Mouse (Mus musculus) heart, embryonic 10.5 days (tissue): ENCODE measurements around the gene Vkorc1. TPM values are rescaled to one million over a fixed set of nuclear protein-coding genes. Genes with fewer than 3 reads are reported as not detected.
"Not testable (repeated sequence)": the region's sequence is repeated elsewhere in the genome, so short reads cannot be mapped to it uniquely, and the experiment has no call there.

Source experiments
- DNase-seq: peaks from one replicate; pipeline ENCODE4 v3.0.0-alpha.2; 2017; ENCODE audit warnings: low spot score
- H3K27ac ChIP-seq: fragments of 300-500 bp; sonication (generic); 2 replicates; pipeline ENCODE4 v1.5.1; 2016; ENCODE audit warnings: mild to moderate bottlenecking
- H3K27me3 ChIP-seq: fragments of 300-500 bp; sonication (generic); 2 replicates; pipeline ENCODE4 v1.6.1; 2016; ENCODE audit warnings: mild to moderate bottlenecking; ENCODE audit not compliant: poor library complexity, insufficient read depth, severe bottlenecking
- H3K36me3 ChIP-seq: fragments of 300-500 bp; sonication (generic); 2 replicates; pipeline ENCODE4 v1.6.1; 2016; ENCODE audit warnings: mild to moderate bottlenecking, moderate library complexity
- H3K4me1 ChIP-seq: fragments of 300-500 bp; sonication (generic); 2 replicates; pipeline ENCODE4 v1.6.1; 2016; ENCODE audit warnings: mild to moderate bottlenecking
- H3K4me3 ChIP-seq: fragments of 300-500 bp; sonication (generic); 2 replicates; pipeline ENCODE4 v1.5.1; 2016; ENCODE audit warnings: mild to moderate bottlenecking, moderate library complexity
- H3K9me3 ChIP-seq: fragments of 300-500 bp; sonication (generic); 2 replicates; pipeline ENCODE4 v1.6.1; 2016; ENCODE audit warnings: mild to moderate bottlenecking, moderate library complexity
- WGBS: fragments of 180-500 bp; shearing (Covaris S2); methylation state at CpG from one replicate; pipeline ENCODE4 v1.1.7; 2016; 5-methylcytosine and 5-hydroxymethylcytosine counted together
- polyA plus RNA-seq: library from polyadenylated mRNA; unstranded; fragments of >200 nt; fragmentation: Nextera tagmentation; extraction: Ambion mirVana; gene quantifications from 2 replicates; pipeline ENCODE4 v1.2.1, GENCODE M21; 2016

The Vkorc1 gene
- polyA plus RNA-seq, result 81.7 and 89.4 TPM in 2 replicates

DNA sequence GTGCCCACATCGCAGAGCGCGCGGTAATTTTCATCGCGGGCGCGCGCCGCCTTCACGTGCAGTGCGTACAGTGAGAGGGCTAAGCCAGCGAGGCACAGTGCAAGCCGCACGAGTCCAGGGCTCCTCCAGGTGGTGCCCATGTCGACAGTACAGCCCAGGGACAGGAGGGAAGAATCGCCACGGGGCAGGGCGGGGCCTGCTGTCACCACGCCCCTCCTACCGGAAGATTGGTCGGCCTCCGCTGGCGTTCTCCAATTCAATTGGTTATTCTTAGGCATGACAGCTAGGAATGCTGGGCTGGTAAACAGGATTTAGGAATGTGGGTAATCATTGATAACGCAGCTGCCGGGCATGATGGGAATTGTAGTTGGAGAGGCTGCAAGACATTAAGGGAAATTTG, at the start of gene Vkorc1, which contains the start of gene Gm21974:
Gene Vkorc1, minus strand, starts transcription at position 176 of the 400 bp plus-strand sequence.
Gene Gm21974, minus strand, starts transcription at position 13 of the 400 bp plus-strand sequence.
- Histone ChIP-seq H3K4me3 (peak within 1 kb of the TSS; percentile 72), H3K4me1 (peaks cover 13% of the 10 kb centered on the region), H3K27ac (peak within 1 kb of the TSS; percentile 86), H3K27me3 (no peaks in the 10 kb centered on the region), H3K36me3 (peaks cover 17% of the 10 kb centered on the region), H3K9me3 (no peaks in the 10 kb centered on the region)
- DNase-seq, result peak; percentile 99
- WGBS, result under 1% methylated on average over 26 of the region's 26 CpGs

DNA sequence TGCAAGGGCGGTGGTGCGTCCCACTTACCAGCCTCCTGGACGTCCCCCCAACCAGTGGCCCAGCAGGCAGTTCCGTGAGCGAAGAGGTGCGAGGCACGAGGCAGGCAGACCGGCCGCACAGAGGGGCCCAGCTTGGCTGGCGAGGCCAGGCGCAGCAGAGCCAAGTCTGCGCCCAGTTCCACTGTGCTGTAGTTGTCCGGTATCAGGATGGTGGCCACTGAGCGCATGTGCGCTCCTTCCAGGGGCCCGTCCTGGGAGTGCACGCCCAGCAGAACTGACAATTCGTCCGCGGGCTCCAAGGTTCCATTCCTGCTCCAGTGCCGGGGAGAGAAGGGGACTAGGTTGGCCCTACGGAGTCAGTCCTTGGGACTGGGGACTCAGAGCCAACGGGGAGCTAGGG, 49.2 kb upstream of the Vkorc1 start:
- peaks cover 8% of the 10 kb centered on the region; the same call in 1 of the 2 replicates for H3K4me1 ChIP-seq
- 0 out of 2 replicates have a peak overlapping the region, but pooled peaks have one; percentile 23 for H3K27ac ChIP-seq
- peak overlapping the region; percentile 42 for H3K4me3 ChIP-seq
- DNase-seq, result peak; percentile 73
- no peaks in the 10 kb centered on the region for H3K36me3 ChIP-seq
- H3K9me3 ChIP-seq, result no peaks in the 10 kb centered on the region
- 7% methylated on average over 23 of the region's 23 CpGs for WGBS
- H3K27me3 ChIP-seq, result peaks cover 41% of the 10 kb centered on the region

- H3K4me3 ChIP-seq, H3K36me3 ChIP-seq, H3K27ac ChIP-seq, H3K9me3 ChIP-seq, DNase-seq, H3K4me1 ChIP-seq: not testable (repeated sequence)
- 57% methylated on average over 2 of the region's 2 CpGs for WGBS
- peaks cover 41% of the 10 kb centered on the region for H3K27me3 ChIP-seq
Measured at GRCm38 (mm10) chr7:127942097-127942496, 46.7 kb upstream of the Vkorc1 start.

DNA sequence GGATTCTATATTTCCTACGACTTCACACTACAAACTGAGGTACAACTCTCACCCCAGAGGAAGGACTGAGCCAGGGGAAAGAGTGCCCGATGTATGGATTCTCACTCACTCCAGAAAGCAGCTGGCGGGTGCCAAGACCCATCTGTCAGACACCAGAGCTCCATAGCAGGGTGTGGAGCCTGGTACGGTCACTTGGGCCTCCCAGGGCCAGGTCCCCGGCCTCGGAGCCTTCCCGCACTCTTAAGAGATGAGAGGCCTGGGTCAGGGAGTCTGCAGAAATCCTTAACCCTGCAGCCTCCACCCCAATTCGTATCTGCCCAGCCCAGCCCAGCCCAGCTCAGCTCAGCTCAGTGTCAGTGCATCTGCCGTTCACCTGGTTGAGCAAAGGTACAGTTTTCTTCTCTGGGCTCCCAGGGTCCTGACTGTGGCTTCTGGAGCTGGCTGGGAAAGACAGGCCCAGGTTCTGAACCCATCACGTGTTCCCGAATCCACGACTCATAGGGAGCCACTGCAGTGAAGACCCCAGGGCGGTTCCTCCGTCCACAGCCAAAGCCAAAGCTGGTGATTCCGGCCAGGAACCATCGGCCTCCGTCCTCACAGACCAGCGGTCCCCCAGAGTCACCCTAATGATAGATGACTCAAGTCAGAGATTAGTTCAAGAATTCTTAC, 40.9 kb upstream of the Vkorc1 start:
- Histone ChIP-seq H3K4me3 (peak overlapping the region; percentile 88), H3K36me3 (0 out of 2 replicates have a peak, but pooled peaks cover 4% of the 10 kb centered on the region), H3K27ac (0 out of 2 replicates have a peak overlapping the region, but pooled peaks have one; percentile 92), H3K27me3 (peaks cover 6% of the 10 kb centered on the region; the same call in 1 of the 2 replicates), H3K4me1 (peaks cover 44% of the 10 kb centered on the region), H3K9me3 (no peaks in the 10 kb centered on the region)
- DNase-seq, result no peak
- 56% methylated on average over 18 of the region's 18 CpGs for WGBS

GRCm38 (mm10) chr7:127935748-127936159, 40.3 kb upstream of the Vkorc1 start:
- H3K27ac ChIP-seq, result peak overlapping the region; percentile 92
- H3K4me1 ChIP-seq, result peaks cover 47% of the 10 kb centered on the region
- DNase-seq, result no peak
- H3K4me3 ChIP-seq, result peak overlapping the region; percentile 88
- peaks cover 6% of the 10 kb centered on the region; the same call in 1 of the 2 replicates for H3K27me3 ChIP-seq
- H3K36me3 ChIP-seq, result 0 out of 2 replicates have a peak, but pooled peaks cover 4% of the 10 kb centered on the region
- no peaks in the 10 kb centered on the region for H3K9me3 ChIP-seq
- WGBS, result under 1% methylated on average over 38 of the region's 38 CpGs

- DNase-seq, result peak; percentile 98
- Histone ChIP-seq H3K4me1 (peaks cover 48% of the 10 kb centered on the region), H3K27me3 (peaks cover 12% of the 10 kb centered on the region), H3K36me3 (0 out of 2 replicates have a peak, but pooled peaks cover 4% of the 10 kb centered on the region), H3K27ac (peak overlapping the region; percentile 92), H3K9me3 (no peaks in the 10 kb centered on the region), H3K4me3 (peak overlapping the region; percentile 88)
- 7% methylated on average over 32 of the region's 32 CpGs for WGBS
Measured at GRCm38 (mm10) chr7:127935028-127935722, 39.8 kb upstream of the Vkorc1 start.

DNA sequence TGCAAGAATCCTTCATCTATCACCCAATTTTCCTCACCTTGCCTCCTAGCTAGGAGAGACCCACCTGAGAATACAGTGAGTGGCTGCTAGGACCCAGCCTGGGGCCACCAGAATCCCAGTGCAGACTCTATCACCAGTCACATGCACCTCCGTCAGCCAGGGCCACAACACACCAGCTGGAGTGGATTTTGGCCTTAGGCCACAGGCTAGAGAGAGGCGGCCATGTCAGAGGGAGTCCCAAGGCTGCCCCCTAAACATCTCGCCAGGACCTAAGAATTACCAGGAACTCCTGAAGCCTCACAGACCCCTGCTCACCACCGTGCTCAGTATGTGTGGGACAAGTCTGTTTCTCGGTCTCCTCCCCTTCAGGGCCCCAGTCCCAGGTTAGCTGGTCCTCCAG, 38.7 kb upstream of the Vkorc1 start:
- WGBS, result 86% methylated on average over 5 of the region's 5 CpGs
- peaks cover 59% of the 10 kb centered on the region for H3K4me1 ChIP-seq
- H3K9me3 ChIP-seq, result no peaks in the 10 kb centered on the region
- no peak overlapping the region for H3K4me3 ChIP-seq
- no peak overlapping the region for H3K27ac ChIP-seq
- DNase-seq, result no peak
- 0 out of 2 replicates have a peak, but pooled peaks cover 4% of the 10 kb centered on the region for H3K36me3 ChIP-seq
- H3K27me3 ChIP-seq, result peaks cover 23% of the 10 kb centered on the region

DNA sequence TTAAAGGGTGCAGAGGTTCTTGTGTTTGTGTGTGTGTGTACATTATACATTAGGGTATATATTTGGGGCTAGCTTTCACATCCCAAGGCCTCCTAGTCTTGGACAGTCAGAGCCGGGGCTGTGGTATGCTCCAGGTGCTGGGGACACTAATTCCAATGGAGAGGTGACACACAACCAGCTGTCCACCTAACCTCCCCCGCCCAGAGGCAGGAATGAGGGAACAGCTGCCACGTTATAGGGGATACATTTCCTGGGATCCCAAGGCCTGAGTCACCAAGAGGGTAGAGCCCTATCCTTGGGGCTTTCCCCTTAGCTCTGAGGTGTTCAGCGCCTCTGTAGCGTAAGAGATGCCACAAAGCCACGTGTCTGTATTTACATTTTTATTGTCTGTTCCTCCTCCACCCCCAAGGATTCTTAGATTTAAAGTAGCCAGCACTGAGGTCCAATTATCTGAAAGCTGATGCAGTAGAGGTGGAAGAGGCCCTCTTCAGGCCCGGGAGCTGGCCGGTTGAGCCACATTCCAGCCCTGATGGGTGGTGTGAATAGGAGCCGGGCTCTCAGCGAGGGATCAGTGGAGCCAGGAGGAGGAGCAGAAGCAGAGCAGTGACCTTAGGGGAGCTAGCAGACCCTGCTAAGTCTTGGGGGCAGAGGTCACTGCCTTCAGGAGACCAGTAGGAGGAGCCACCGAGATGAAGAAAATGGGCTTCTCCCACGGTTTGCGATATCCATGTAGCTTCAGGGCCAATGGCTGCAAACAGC, 37.0 kb upstream of the Vkorc1 start:
- 23% methylated on average over 13 of the region's 13 CpGs for WGBS
- Histone ChIP-seq H3K36me3 (peaks cover 7% of the 10 kb centered on the region; the same call in 1 of the 2 replicates), H3K9me3 (no peaks in the 10 kb centered on the region), H3K27ac (0 out of 2 replicates have a peak overlapping the region, but pooled peaks have one; percentile 47), H3K4me1 (peaks cover 64% of the 10 kb centered on the region), H3K4me3 (no peak overlapping the region), H3K27me3 (peaks cover 36% of the 10 kb centered on the region)
- no peak for DNase-seq

GRCm38 (mm10) chr7:127931351-127932135, 36.1 kb upstream of the Vkorc1 start:
- 38% methylated on average over 13 of the region's 13 CpGs for WGBS
- Histone ChIP-seq H3K27ac (peak overlapping the region; percentile 8; the same call in 1 of the 2 replicates), H3K27me3 (peaks cover 34% of the 10 kb centered on the region), H3K4me1 (peaks cover 64% of the 10 kb centered on the region), H3K9me3 (no peaks in the 10 kb centered on the region), H3K4me3 (peak overlapping the region; percentile 22; the same call in 1 of the 2 replicates), H3K36me3 (peaks cover 13% of the 10 kb centered on the region; the same call in 1 of the 2 replicates)
- no peak for DNase-seq

DNA sequence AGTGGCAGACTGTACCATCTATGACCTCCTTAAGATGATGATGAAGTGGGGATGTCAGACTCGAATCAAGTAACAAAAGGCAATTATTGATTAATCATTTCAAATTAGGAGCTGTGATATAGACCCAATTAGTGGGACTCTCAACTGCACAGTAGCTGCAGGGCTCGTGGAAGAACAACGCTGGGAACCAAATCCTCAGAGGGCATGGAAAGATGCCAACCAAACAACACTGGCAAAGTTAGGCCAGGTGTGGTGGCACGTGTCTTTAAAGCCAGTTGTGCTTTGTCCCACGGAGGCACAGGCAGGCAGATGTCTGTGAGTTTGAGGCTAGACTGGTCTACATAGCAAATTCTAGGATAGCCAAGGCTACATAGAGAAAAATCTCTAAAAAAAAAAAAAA, 35.2 kb upstream of the Vkorc1 start:
- Histone ChIP-seq H3K27ac (no peak overlapping the region), H3K27me3 (peaks cover 31% of the 10 kb centered on the region), H3K4me3 (no peak overlapping the region), H3K36me3 (peaks cover 21% of the 10 kb centered on the region), H3K9me3 (no peaks in the 10 kb centered on the region), H3K4me1 (peaks cover 56% of the 10 kb centered on the region)
- DNase-seq, result no peak
- WGBS, result 77% methylated on average over 5 of the region's 5 CpGs

GRCm38 (mm10) chr7:127929923-127930322, 34.5 kb upstream of the Vkorc1 start, which contains the start of gene Prss8:
Gene Prss8, minus strand, starts transcription at chr7:127930104.
- H3K36me3 ChIP-seq, result peaks cover 25% of the 10 kb centered on the region
- H3K9me3 ChIP-seq, result no peaks in the 10 kb centered on the region
- H3K27me3 ChIP-seq, result peaks cover 31% of the 10 kb centered on the region
- DNase-seq, result no peak
- peaks cover 51% of the 10 kb centered on the region for H3K4me1 ChIP-seq
- H3K4me3 ChIP-seq, result peak within 1 kb of the TSS; percentile 55
- peak within 1 kb of the TSS; percentile 76 for H3K27ac ChIP-seq
- 9% methylated on average over 6 of the region's 6 CpGs for WGBS

DNA sequence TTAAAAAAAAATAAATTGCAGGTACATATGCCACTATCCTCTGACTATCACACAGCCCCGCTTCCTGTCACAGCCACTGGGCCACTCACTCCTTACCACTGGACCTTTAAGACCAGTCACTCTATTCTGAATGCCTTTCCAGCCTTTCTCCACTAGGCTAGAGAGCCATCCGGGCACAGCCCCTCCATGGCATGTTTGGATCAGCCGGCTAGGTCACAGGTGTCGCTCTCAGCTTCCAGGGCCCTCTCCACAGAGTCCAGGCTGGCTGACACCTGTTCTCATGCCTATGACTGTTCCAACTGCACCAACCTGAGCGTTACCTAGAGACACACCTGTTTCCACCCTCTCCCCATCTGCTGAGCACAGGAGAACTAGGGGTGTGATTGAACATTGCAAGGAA, 33.2 kb upstream of the Vkorc1 start:
- Histone ChIP-seq H3K9me3 (no peaks in the 10 kb centered on the region), H3K27me3 (peaks cover 31% of the 10 kb centered on the region), H3K4me1 (peaks cover 44% of the 10 kb centered on the region), H3K27ac (no peak overlapping the region), H3K4me3 (peak overlapping the region; percentile 55), H3K36me3 (peaks cover 34% of the 10 kb centered on the region)
- no peak for DNase-seq
- WGBS, result 47% methylated on average over 5 of the region's 5 CpGs
